Mouse (Mus musculus) small intestine, adult 2 months (tissue): ENCODE measurements around the gene Gcn1l1.

ENCODE experiments used
- CTCF ChIP-seq: fragments of 200-500 bp; IDR thresholded peaks from 2 replicates; pipeline ENCODE4 v1.5.1; 2012; ENCODE audit warnings: low read depth, mild to moderate bottlenecking, control low read depth, inconsistent platforms, low read length, moderate library complexity, mixed read lengths; ENCODE audit not compliant: insufficient replicate concordance, insufficient read length; ENCODE audit errors: extremely low read depth
- POLR2A ChIP-seq: fragments of 200-500 bp; IDR thresholded peaks from 2 replicates; pipeline ENCODE4 v1.6.1; 2012; ENCODE audit warnings: low read depth, mild to moderate bottlenecking, control low read depth, inconsistent platforms, low read length, moderate library complexity

DNA sequence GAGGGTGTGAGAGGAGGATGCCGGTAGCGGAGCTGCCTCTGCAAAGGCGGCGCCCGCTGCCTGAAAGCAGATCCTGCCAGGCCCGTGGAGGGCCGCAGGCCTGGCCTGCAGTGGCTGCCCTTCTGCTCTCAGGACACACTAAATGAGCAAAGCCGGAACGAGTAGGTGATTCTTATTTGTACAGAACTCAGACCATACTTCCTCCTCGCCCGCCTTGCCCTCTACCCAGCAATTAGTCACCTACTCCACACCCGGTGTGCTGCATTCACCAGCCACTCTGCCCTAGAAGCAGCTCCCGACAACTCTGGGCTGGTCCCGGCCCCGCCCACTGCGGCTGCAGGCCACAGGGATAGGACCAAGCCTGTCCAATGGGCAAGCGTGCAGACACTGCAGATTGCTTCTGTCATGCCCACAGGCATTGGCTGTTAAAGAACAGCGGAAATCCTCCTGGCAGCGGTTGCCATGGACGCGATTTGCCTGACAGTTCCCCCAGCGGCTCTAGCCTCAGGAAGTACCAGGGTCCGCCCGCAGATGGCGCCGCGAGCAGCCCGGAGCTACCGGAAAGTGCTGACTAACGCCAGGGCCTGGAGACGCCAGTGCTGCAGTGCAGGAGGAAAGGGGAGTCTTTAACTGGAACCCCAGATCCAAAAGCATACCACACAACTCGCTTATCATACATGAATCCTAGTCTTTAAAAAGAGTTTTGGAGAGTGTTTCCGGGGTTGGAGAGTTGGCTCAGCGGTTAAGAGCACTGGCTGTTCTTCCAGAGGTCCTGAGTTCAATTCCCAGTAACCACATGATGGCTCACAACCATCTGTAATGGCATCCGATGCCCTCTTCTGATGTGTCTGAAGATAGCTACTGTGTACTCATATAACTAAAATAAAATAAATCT lies 87.9 kb downstream of the Gcn1l1 start:
- TF ChIP-seq CTCF (peak; percentile 85), POLR2A (peak; percentile 89)
